Mouse (Mus musculus): Measurements from ENCODE around the gene Gga1. TPM values are rescaled to one million over a fixed set of nuclear protein-coding genes. Genes with fewer than 3 reads are reported as not detected.
A peak's percentile ranks its signal among the peaks of the same experiment; 100 is the strongest.

Gene Gga1
- polyA plus RNA-seq, 1 experiment = 71.2 TPM

DNA sequence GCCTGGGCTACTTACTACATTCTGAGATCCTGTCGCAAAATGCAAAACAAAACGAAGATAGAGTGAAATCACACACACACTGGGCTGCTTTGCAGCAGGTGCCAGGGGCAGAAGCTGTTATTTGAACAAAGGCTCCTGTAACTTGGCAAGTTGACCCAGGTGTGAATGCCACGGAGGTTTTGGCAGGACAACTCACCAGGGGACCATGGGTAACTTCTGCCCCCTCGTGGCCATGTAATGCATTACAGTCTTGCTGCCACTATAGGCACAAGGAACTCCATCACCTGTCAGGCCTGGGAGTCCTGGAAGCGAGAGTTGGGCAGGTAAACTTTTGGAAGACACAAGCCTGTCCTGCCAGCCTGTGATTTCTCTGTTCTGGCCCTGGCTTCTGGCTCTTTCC lies 28.5 kb upstream of the Gga1 start:
- H3K36me3 ChIP-seq (ENCODE audit: control insufficient read depth, insufficient read depth) = peaks cover 41% of the 10 kb centered on the region
- H3K79me3 ChIP-seq (ENCODE audit: low read depth) = peaks cover 38% of the 10 kb centered on the region
- no peak overlapping the region for H3K4me3 ChIP-seq (ENCODE audit: insufficient read depth, poor library complexity, severe bottlenecking)
- TF ChIP-seq USF1 (IDR thresholded peaks at IDR 0.05; ENCODE audit: low read depth) (no peak), CTCF (IDR thresholded peaks at IDR 0.05; ENCODE audit: control insufficient read depth, insufficient read depth, insufficient read length) (peak; percentile 93)
- H3K27me3 ChIP-seq (ENCODE audit: control insufficient read depth, insufficient read depth, insufficient read length) = no peaks in the 10 kb centered on the region
- H3K79me2 ChIP-seq (ENCODE audit: control insufficient read depth, insufficient read depth) = peaks cover 47% of the 10 kb centered on the region
- no peak overlapping the region for H3ac ChIP-seq (ENCODE audit: control insufficient read depth, insufficient read length, low read depth)

DNA sequence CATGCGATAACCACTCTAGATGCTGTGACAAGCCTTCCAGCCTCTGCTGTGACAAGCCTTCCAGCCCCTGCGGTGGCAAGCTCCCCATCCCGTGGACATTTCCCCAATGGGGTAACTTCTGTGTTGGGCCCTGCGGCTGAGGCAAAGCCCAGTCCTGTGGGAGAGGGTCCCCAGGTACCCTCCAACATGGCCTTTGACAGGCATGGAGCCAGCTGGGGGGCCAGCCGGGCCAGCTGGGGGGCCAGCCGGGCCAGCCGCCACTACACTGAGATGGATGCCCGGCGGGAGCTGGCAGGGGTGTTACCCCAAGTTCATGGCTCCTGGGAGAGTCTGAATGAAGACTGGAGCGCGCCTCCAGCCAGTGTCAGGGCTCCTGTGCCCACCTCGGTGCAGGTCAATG lies 27.5 kb upstream of the Gga1 start:
- Histone ChIP-seq H3K79me3 (ENCODE audit: low read depth) (peaks cover 28% of the 10 kb centered on the region), H3K79me2 (ENCODE audit: control insufficient read depth, insufficient read depth) (peaks cover 37% of the 10 kb centered on the region), H3ac (ENCODE audit: control insufficient read depth, insufficient read length, low read depth) (no peak overlapping the region), H3K36me3 (ENCODE audit: control insufficient read depth, insufficient read depth) (peaks cover 41% of the 10 kb centered on the region), H3K4me3 (ENCODE audit: insufficient read depth, poor library complexity, severe bottlenecking) (no peak overlapping the region), H3K27me3 (ENCODE audit: control insufficient read depth, insufficient read depth, insufficient read length) (no peaks in the 10 kb centered on the region)
- TF ChIP-seq CEBPB (IDR thresholded peaks at IDR 0.05; ENCODE audit: low read depth) = no peak
- no peak for TF ChIP-seq MYOG (IDR thresholded peaks at IDR 0.05; ENCODE audit: control insufficient read depth, extremely low read depth, insufficient read length)
- TF ChIP-seq CTCF (IDR thresholded peaks at IDR 0.05; ENCODE audit: control insufficient read depth, insufficient read depth, insufficient read length) = no peak
- TF ChIP-seq MYOD1 (IDR thresholded peaks at IDR 0.05; ENCODE audit: control insufficient read depth, insufficient read length, low read depth) = no peak
- TF ChIP-seq USF1 (IDR thresholded peaks at IDR 0.05; ENCODE audit: low read depth) = no peak
- no peak for TF ChIP-seq MAX (IDR thresholded peaks at IDR 0.05)
- no peak for TF ChIP-seq FOSL1 (IDR thresholded peaks at IDR 0.05; ENCODE audit: insufficient read depth, low read length, poor library complexity, severe bottlenecking)

DNA sequence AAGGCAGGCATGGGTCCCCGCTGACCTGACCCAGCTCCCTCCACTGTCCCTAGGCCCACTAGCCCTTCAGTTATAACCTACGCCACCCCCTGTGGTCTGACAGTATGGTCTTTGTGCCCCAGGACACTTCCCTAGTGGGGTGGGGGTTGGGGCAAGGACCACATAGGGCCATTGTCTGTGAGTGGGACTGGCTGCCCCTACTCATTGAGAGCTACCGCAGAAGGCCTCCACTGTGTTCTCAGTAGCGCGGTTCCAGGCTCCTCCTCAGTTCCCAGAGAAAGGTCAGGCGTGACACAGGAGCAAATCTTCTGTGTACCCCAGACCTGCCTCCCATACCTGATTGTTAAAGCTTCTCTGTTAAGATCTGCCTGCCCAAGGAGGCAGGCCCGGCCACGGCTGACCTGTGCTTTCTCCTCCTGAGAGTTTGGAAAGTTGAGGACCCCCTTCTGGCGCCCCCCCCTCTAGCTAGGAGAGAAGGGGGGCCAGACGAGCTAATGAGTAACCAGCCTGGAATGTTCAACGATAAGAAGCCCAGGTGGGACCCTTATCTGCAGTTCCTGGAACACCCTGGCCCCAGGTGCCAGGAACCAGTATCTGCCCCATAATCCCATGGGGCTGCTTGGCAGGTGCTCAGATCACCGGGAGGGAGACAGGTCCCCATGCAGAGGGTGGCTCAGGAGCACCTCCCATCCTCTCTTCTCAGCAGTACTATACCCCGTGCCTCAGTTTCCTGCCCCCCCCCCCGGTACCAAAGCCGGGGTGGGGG lies 26.7 kb upstream of the Gga1 start:
- Histone ChIP-seq H3K79me3 (ENCODE audit: low read depth) (peaks cover 23% of the 10 kb centered on the region), H3ac (ENCODE audit: control insufficient read depth, insufficient read length, low read depth) (no peak overlapping the region), H3K79me2 (ENCODE audit: control insufficient read depth, insufficient read depth) (peaks cover 30% of the 10 kb centered on the region), H3K4me3 (ENCODE audit: insufficient read depth, poor library complexity, severe bottlenecking) (no peak overlapping the region), H3K27me3 (ENCODE audit: control insufficient read depth, insufficient read depth, insufficient read length) (no peaks in the 10 kb centered on the region), H3K36me3 (ENCODE audit: control insufficient read depth, insufficient read depth) (peaks cover 41% of the 10 kb centered on the region)
- TF ChIP-seq FOSL1 (IDR thresholded peaks at IDR 0.05; ENCODE audit: insufficient read depth, low read length, poor library complexity, severe bottlenecking) (no peak), USF1 (IDR thresholded peaks at IDR 0.05; ENCODE audit: low read depth) (no peak), MYOD1 (IDR thresholded peaks at IDR 0.05; ENCODE audit: control insufficient read depth, insufficient read length, low read depth) (no peak), CEBPB (IDR thresholded peaks at IDR 0.05; ENCODE audit: low read depth) (no peak), MAX (IDR thresholded peaks at IDR 0.05) (no peak), MYOG (IDR thresholded peaks at IDR 0.05; ENCODE audit: control insufficient read depth, extremely low read depth, insufficient read length) (no peak), CTCF (IDR thresholded peaks at IDR 0.05; ENCODE audit: control insufficient read depth, insufficient read depth, insufficient read length) (no peak)

GRCm38 (mm10) chr15:78850944-78851343 lies 26.0 kb upstream of the Gga1 start:
- Histone ChIP-seq H3K79me3 (ENCODE audit: low read depth) (peaks cover 16% of the 10 kb centered on the region), H3K79me2 (ENCODE audit: control insufficient read depth, insufficient read depth) (peaks cover 23% of the 10 kb centered on the region), H3K36me3 (ENCODE audit: control insufficient read depth, insufficient read depth) (peaks cover 36% of the 10 kb centered on the region), H3ac (ENCODE audit: control insufficient read depth, insufficient read length, low read depth) (no peak overlapping the region), H3K4me3 (ENCODE audit: insufficient read depth, poor library complexity, severe bottlenecking) (no peak overlapping the region), H3K27me3 (ENCODE audit: control insufficient read depth, insufficient read depth, insufficient read length) (no peaks in the 10 kb centered on the region)
- TF ChIP-seq MYOD1 (IDR thresholded peaks at IDR 0.05; ENCODE audit: control insufficient read depth, insufficient read length, low read depth) (no peak), MAX (IDR thresholded peaks at IDR 0.05) (no peak), USF1 (IDR thresholded peaks at IDR 0.05; ENCODE audit: low read depth) (no peak), CTCF (IDR thresholded peaks at IDR 0.05; ENCODE audit: control insufficient read depth, insufficient read depth, insufficient read length) (no peak), FOSL1 (IDR thresholded peaks at IDR 0.05; ENCODE audit: insufficient read depth, low read length, poor library complexity, severe bottlenecking) (no peak), CEBPB (IDR thresholded peaks at IDR 0.05; ENCODE audit: low read depth) (no peak), MYOG (IDR thresholded peaks at IDR 0.05; ENCODE audit: control insufficient read depth, extremely low read depth, insufficient read length) (no peak)

GRCm38 (mm10) chr15:78851505-78852153 lies 25.4 kb upstream of the Gga1 start:
- Histone ChIP-seq H3K79me3 (ENCODE audit: low read depth) (peaks cover 10% of the 10 kb centered on the region), H3K4me3 (ENCODE audit: insufficient read depth, poor library complexity, severe bottlenecking) (no peak overlapping the region), H3K27me3 (ENCODE audit: control insufficient read depth, insufficient read depth, insufficient read length) (no peaks in the 10 kb centered on the region), H3ac (ENCODE audit: control insufficient read depth, insufficient read length, low read depth) (peak overlapping the region; percentile 39), H3K36me3 (ENCODE audit: control insufficient read depth, insufficient read depth) (peaks cover 29% of the 10 kb centered on the region), H3K79me2 (ENCODE audit: control insufficient read depth, insufficient read depth) (peaks cover 16% of the 10 kb centered on the region)
- TF ChIP-seq CEBPB (IDR thresholded peaks at IDR 0.05; ENCODE audit: low read depth) = no peak
- TF ChIP-seq MYOD1 (IDR thresholded peaks at IDR 0.05; ENCODE audit: control insufficient read depth, insufficient read length, low read depth) = no peak
- TF ChIP-seq FOSL1 (IDR thresholded peaks at IDR 0.05; ENCODE audit: insufficient read depth, low read length, poor library complexity, severe bottlenecking) = no peak
- peak; percentile 35 for TF ChIP-seq MAX (IDR thresholded peaks at IDR 0.05)
- TF ChIP-seq USF1 (IDR thresholded peaks at IDR 0.05; ENCODE audit: low read depth) = no peak
- TF ChIP-seq CTCF (IDR thresholded peaks at IDR 0.05; ENCODE audit: control insufficient read depth, insufficient read depth, insufficient read length) = peak; percentile 68
- no peak for TF ChIP-seq MYOG (IDR thresholded peaks at IDR 0.05; ENCODE audit: control insufficient read depth, extremely low read depth, insufficient read length)

Measured in C2C12 (cell line).